Mouse (Mus musculus) frontal cortex, postnatal 14 days (tissue): ENCODE measurements around the gene Actn4.
"Not testable (repeated sequence)": the region's sequence is repeated elsewhere in the genome, so short reads cannot be mapped to it uniquely, and the experiment has no call there.

Experiments
- DNase-seq, 2 experiments: peaks; one replicate each; pipeline ENCODE4 v3.0.0; 2022; ENCODE audit warnings: low spot score in 2 of 2

Actn4 gene

GRCm38 (mm10) chr7:28969672-28970394 lies 7.7 kb upstream of the Actn4 start:
- DNase-seq, result no peak

- DNase-seq, result no peak
These were observed 7.1 kb upstream of the Actn4 start for GRCm38 (mm10) chr7:28969271-28969670.

- DNase-seq, result not testable (repeated sequence)
These were observed 6.0 kb upstream of the Actn4 start for GRCm38 (mm10) chr7:28968120-28968519.

- DNase-seq, result no peak
These were observed 4.8 kb upstream of the Actn4 start for GRCm38 (mm10) chr7:28966751-28967505.

GRCm38 (mm10) chr7:28966181-28966580 lies 4.0 kb upstream of the Actn4 start:
- no peak for DNase-seq

- DNase-seq, result no peak
These were observed 3.3 kb upstream of the Actn4 start for GRCm38 (mm10) chr7:28965346-28965840.

- DNase-seq, result no peak
These were observed 1.3 kb upstream of the Actn4 start for GRCm38 (mm10) chr7:28963399-28963923.

- no peak for DNase-seq
These were observed 585 bp downstream of the Actn4 start for GRCm38 (mm10) chr7:28961584-28961926.

GRCm38 (mm10) chr7:28960354-28961046 lies 1.6 kb downstream of the Actn4 start:
- no peak for DNase-seq

- DNase-seq, result no peak
These were observed 2.6 kb downstream of the Actn4 start for GRCm38 (mm10) chr7:28959505-28960045.

GRCm38 (mm10) chr7:28958770-28959169 lies 3.4 kb downstream of the Actn4 start:
- no peak for DNase-seq

- DNase-seq, result no peak
These were observed 4.0 kb downstream of the Actn4 start for GRCm38 (mm10) chr7:28957997-28958725.

- DNase-seq, result no peak
These were observed 4.9 kb downstream of the Actn4 start for GRCm38 (mm10) chr7:28957286-28957685.

- no peak for DNase-seq
These were observed 5.9 kb downstream of the Actn4 start for GRCm38 (mm10) chr7:28956270-28956669.

GRCm38 (mm10) chr7:28955295-28955897 lies 6.7 kb downstream of the Actn4 start:
- DNase-seq, result no peak

- no peak for DNase-seq
These were observed 7.4 kb downstream of the Actn4 start for GRCm38 (mm10) chr7:28954773-28955172.

GRCm38 (mm10) chr7:28953476-28954376 lies 8.4 kb downstream of the Actn4 start:
- DNase-seq, result no peak

GRCm38 (mm10) chr7:28952786-28953185 lies 9.4 kb downstream of the Actn4 start:
- no peak for DNase-seq

GRCm38 (mm10) chr7:28951764-28952163 lies 10.4 kb downstream of the Actn4 start:
- no peak for DNase-seq
